Mouse (Mus musculus): ENCODE data around the gene Pln.

DNA sequence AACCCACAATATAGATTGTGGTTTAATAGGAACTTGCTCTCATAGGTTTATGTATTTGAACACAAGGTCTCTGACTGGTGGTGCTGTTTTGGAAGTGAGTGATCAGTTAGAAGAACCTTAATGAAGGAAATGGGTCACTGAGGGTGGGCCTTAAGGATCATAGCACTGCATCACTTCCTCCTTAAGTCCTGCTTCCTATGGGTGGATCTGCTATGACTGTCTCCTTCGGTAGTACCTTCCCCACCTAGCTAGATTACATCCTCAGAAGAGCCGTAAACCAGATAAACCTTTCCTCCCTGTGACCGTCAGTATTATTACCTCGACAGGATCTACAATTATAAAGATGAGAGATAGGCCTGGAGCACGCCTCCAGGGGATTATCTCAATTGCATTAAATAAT lies 48.0 kb downstream of the Pln start:
- TF ChIP-seq CTCF (IDR thresholded peaks at IDR 0.05; ENCODE audit: borderline replicate concordance, extremely low read depth, insufficient read depth, insufficient read length): no peak
- no peak for TF ChIP-seq POLR2A (IDR thresholded peaks at IDR 0.05; ENCODE audit: borderline replicate concordance, extremely low read depth, insufficient read depth, insufficient read length, poor library complexity, severe bottlenecking)

All from brain, embryonic 14.5 days (tissue).